Mouse (Mus musculus) intestine, postnatal 0 days (tissue): ENCODE measurements around the gene Wdr74. TPM values are rescaled to one million over a fixed set of nuclear protein-coding genes. Genes with fewer than 3 reads are reported as not detected.

Source experiments
- ATAC-seq: fragments of 200-750 bp; cut with Nextera tagmentation; 2 replicates; pipeline ENCODE4 v1.8.0; 2017; ENCODE audit warnings: mild to moderate bottlenecking, moderate TSS enrichment, moderate library complexity
- H3K27ac ChIP-seq: fragments of 300-500 bp; sonication (generic); 2 replicates; pipeline ENCODE4 v1.5.1; 2014; ENCODE audit warnings: mild to moderate bottlenecking, low read depth, low read length, moderate library complexity
- H3K27me3 ChIP-seq: fragments of 300-500 bp; sonication (generic); replicated peaks from 2 replicates; pipeline ENCODE4 v1.6.1; 2014; ENCODE audit warnings: low read length, mixed read lengths; ENCODE audit not compliant: control insufficient read depth, insufficient read depth
- H3K36me3 ChIP-seq: fragments of 300-500 bp; sonication (generic); 2 replicates; pipeline ENCODE4 v1.6.1; 2014; ENCODE audit warnings: mild to moderate bottlenecking, moderate library complexity; ENCODE audit not compliant: control insufficient read depth, insufficient read depth
- H3K4me1 ChIP-seq: fragments of 300-500 bp; sonication (generic); replicated peaks from 2 replicates; pipeline ENCODE4 v1.6.1; 2014; ENCODE audit warnings: antibody characterized with exemption, low read length, mixed read lengths; ENCODE audit not compliant: control insufficient read depth, insufficient read depth
- H3K4me2 ChIP-seq: fragments of 300-500 bp; sonication (generic); replicated peaks from 2 replicates; pipeline ENCODE4 v1.6.1; 2014; ENCODE audit warnings: low read depth, mild to moderate bottlenecking, moderate library complexity
- H3K4me3 ChIP-seq: fragments of 300-500 bp; sonication (generic); 2 replicates; pipeline ENCODE4 v1.5.1; 2014; ENCODE audit warnings: low read depth, low read length
- H3K9ac ChIP-seq: fragments of 300-500 bp; sonication (generic); 2 replicates; pipeline ENCODE4 v1.6.1; 2014; ENCODE audit warnings: mild to moderate bottlenecking, low read depth, low read length
- H3K9me3 ChIP-seq: fragments of 300-500 bp; sonication (generic); 2 replicates; pipeline ENCODE4 v1.6.1; 2016; ENCODE audit warnings: mixed run types; ENCODE audit not compliant: control insufficient read depth
- CTCF ChIP-seq: sonication (generic); IDR thresholded peaks from 2 replicates; pipeline ENCODE4 v1.5.1; 2016; ENCODE audit warnings: low read depth, mild to moderate bottlenecking, control low read depth, antibody characterized with exemption, moderate library complexity
- WGBS: fragments of 180-500 bp; shearing (Covaris S2); extraction: QIAGEN DNeasy Blood & Tissue Kit; methylation state at CpG from one replicate; pipeline ENCODE4 v1.1.7; 2014; 5-methylcytosine and 5-hydroxymethylcytosine counted together
- polyA plus RNA-seq: library from polyadenylated mRNA; unstranded; fragments of >200 nt; fragmentation: Nextera tagmentation; extraction: Ambion mirVana; gene quantifications from 2 replicates; pipeline ENCODE4 v1.2.1, GENCODE M21; 2015

Wdr74 gene
- polyA plus RNA-seq, 1 experiment from 2014 or later, result 33.4 TPM

DNA sequence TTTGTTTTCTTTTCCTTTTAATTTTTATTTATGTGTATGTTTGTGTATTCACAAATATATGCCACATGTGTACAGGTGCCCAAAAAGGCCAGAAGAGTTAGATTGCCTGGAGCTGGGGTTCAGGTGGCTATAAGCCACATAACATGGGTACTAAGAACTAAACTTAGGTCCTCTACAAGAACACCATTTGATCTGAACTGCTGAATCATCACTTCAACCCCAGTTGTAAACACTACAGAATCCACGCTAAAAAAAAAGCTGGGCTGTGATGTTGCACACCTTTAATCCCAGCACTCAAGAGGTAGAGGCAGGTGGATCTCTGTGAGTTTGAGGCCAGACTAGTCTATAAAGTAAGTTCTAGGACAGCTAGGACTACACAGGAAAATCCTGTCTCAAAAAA, 14.2 kb upstream of the Wdr74 start:
- Histone ChIP-seq H3K9me3 (no peaks in the 10 kb centered on the region), H3K27me3 (no peaks in the 10 kb centered on the region), H3K4me2 (no peak overlapping the region), H3K9ac (no peak overlapping the region), H3K36me3 (peaks cover 21% of the 10 kb centered on the region), H3K27ac (no peak overlapping the region), H3K4me1 (no peaks in the 10 kb centered on the region), H3K4me3 (no peak overlapping the region)
- WGBS, result 39% methylated on average over 1 of the region's 1 CpGs
- ATAC-seq, result no peak
- no peak for TF ChIP-seq CTCF

DNA sequence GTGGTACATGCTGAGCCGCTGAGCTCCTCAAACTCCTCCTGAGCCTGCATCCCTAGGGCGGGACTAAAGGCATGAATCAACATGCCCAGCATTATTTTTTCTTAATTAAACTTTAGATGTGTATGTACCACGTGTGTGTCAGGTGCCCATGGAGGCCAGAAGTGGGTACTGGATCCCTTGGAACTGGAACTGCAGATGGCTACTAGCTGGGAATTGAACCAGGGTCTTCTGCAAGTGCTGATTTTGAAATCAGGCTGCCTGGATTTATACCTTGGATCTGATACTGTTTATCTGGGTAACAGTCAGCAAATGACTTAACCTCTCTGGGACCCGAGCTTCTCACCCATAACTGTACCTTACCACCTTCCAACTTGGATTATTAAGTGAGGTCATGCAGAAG, 13.6 kb upstream of the Wdr74 start:
- WGBS, result 36% methylated on average over 4 of the region's 4 CpGs
- no peak overlapping the region for H3K27ac ChIP-seq

DNA sequence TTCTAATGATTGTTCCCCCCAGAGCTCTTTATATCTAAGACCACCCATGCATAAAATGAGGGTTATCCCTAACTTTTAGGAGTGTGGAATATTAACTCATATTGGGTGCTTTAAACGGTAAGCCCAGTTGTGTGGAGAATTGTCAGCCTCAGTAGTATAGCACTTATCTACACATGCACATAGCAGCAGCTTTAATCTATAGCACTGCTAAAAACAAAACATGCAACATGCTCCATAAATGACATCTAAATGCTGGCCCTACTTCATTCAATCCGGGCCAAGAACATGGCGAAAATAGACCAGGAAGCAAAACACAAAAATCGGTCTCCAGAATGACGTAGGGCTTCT, 13.1 kb upstream of the Wdr74 start:
- TF ChIP-seq CTCF, result no peak
- peaks cover 26% of the 10 kb centered on the region for H3K36me3 ChIP-seq
- H3K27ac ChIP-seq, result peak overlapping the region; percentile 97
- H3K4me2 ChIP-seq, result peak overlapping the region; percentile 69
- H3K4me3 ChIP-seq, result peak overlapping the region; percentile 71
- 2% methylated on average over 5 of the region's 5 CpGs for WGBS
- H3K4me1 ChIP-seq, result no peaks in the 10 kb centered on the region
- H3K9ac ChIP-seq, result peak overlapping the region; percentile 88
- H3K27me3 ChIP-seq, result no peaks in the 10 kb centered on the region
- H3K9me3 ChIP-seq, result no peaks in the 10 kb centered on the region
- ATAC-seq, result no peak

More for the DNA sequence above, 13.6 kb upstream of the Wdr74 start:
- ATAC-seq, result no peak
- no peak for TF ChIP-seq CTCF
- peak overlapping the region; percentile 69 for H3K4me2 ChIP-seq
- H3K27me3 ChIP-seq, result no peaks in the 10 kb centered on the region
- no peaks in the 10 kb centered on the region for H3K9me3 ChIP-seq
- H3K9ac ChIP-seq, result no peak overlapping the region
- H3K4me3 ChIP-seq, result peak overlapping the region; percentile 71
- peaks cover 26% of the 10 kb centered on the region for H3K36me3 ChIP-seq
- no peaks in the 10 kb centered on the region for H3K4me1 ChIP-seq

DNA sequence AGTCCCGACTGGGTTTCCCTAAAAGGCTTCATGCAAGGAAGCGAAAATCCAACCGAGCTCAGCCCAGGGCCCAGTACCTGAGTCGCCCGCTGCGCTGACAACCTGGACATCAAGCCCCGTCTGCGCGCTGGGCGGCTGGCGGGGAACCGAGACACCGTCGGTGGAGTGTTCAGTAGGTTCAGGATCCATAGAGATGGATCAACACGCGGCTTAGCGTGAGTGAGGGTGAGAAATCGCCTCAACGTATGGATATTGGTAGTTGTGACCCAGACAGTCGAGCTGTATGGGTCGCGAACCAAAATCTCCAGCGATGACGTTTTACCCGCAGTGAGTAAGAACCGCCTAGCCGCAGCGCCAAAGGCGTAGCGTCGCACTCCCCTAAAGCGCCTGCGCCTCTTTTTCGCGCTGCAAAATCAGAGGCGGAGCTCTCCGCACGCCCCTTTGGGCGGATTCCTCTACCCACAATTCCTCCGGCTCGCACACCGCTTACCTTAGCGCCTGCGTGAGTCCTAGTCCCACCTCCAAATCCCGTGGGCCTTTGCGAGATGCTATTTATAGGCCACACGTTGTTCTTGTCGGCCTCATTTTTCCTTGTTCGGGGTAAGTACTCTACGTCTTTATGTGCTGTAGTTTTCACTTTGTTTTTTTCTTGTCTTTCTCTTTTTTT, 12.6 kb upstream of the Wdr74 start, which contains the start of gene Slc3a2:
Gene Slc3a2 (minus strand): TSS at position 463 of the 667 bp plus-strand sequence.
- Histone ChIP-seq H3K27ac (peak within 1 kb of the TSS; percentile 97), H3K4me2 (peak within 1 kb of the TSS; percentile 69), H3K4me1 (no peaks in the 10 kb centered on the region), H3K36me3 (peaks cover 26% of the 10 kb centered on the region), H3K27me3 (no peaks in the 10 kb centered on the region), H3K9me3 (no peaks in the 10 kb centered on the region), H3K4me3 (peak within 1 kb of the TSS; percentile 71), H3K9ac (peak within 1 kb of the TSS; percentile 88)
- no peak for TF ChIP-seq CTCF
- under 1% methylated on average over 50 of the region's 50 CpGs for WGBS
- ATAC-seq, result peak; percentile 97

DNA sequence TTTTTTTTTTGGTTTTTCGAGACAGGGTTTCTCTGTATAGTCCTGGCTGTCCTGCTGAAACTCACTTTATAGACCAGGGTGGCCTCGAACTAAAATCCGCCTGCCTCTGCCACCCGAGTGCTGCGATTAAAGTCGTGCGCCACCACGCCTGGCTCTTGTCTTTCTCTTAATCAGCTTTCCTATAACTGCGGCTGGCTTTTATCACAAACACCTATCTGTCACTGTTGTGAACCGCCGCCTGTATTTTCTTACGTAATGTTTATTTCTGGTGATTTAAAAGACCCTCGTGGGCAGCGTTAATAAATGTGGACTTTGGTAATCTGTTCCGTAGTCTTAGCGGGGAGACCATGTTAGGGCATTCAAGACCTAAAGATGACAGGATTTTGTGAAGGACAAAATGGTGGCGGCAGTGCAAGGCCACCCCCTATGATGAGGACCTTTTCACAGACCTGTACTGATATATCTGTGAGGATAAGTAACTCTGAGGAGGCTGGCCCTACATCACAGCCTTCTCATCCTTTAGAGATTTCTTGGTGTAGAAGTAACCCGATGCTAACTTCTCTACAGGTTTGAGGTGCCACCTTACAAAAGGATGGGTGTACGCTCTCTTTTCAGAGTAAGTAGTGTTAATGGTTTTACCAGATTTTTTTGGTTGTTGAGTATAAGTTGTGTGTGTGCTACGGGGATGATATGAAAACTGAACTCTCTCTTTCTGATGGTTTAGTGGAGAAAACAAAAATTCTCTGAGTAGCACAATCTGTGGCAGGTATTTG, 11.9 kb upstream of the Wdr74 start:
- H3K27me3 ChIP-seq, result no peaks in the 10 kb centered on the region
- H3K27ac ChIP-seq, result peak overlapping the region; percentile 86
- WGBS, result under 1% methylated on average over 20 of the region's 20 CpGs
- H3K9ac ChIP-seq, result peak overlapping the region; percentile 88
- no peaks in the 10 kb centered on the region for H3K9me3 ChIP-seq
- no peak; the same call in 1 of the 2 replicates for ATAC-seq
- no peaks in the 10 kb centered on the region for H3K4me1 ChIP-seq
- H3K36me3 ChIP-seq, result peaks cover 26% of the 10 kb centered on the region
- H3K4me3 ChIP-seq, result peak overlapping the region; percentile 71
- TF ChIP-seq CTCF, result no peak
- H3K4me2 ChIP-seq, result peak overlapping the region; percentile 69

DNA sequence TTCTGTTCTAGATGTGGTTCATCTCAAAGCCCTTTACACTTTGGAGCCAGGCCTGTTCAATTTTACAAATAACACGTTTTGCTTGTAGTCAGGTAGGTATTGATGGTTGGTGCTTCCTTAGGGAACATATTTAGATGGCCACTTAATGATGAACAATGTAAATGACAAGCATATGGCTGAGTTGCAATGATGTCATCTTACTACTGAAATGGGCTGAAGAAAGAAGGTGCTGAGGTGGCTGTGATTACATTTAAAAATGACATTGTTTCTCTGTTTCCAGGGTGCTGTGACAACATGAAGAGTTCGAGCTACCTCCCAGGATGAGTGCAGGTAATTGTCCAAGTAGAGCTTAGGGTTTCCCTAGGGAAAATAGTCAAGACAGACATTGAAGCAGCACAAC, 11.2 kb upstream of the Wdr74 start:
- no peaks in the 10 kb centered on the region for H3K27me3 ChIP-seq
- WGBS, result 0% methylated on average over 2 of the region's 2 CpGs
- peaks cover 26% of the 10 kb centered on the region for H3K36me3 ChIP-seq
- no peak for TF ChIP-seq CTCF
- peak overlapping the region; percentile 86; the same call in 1 of the 2 replicates for H3K27ac ChIP-seq
- no peak for ATAC-seq
- H3K4me1 ChIP-seq, result no peaks in the 10 kb centered on the region
- peak overlapping the region; percentile 71 for H3K4me3 ChIP-seq
- H3K9me3 ChIP-seq, result no peaks in the 10 kb centered on the region
- peak overlapping the region; percentile 69 for H3K4me2 ChIP-seq
- H3K9ac ChIP-seq, result peak overlapping the region; percentile 88; the same call in 1 of the 2 replicates
